Mouse (Mus musculus) hindbrain, postnatal 0 days (tissue): ENCODE data around the gene Nxph4. TPM values are rescaled to one million over a fixed set of nuclear protein-coding genes. Genes with fewer than 3 reads are reported as not detected.

Experiments used
- ATAC-seq: fragments of 200-750 bp; cut with Nextera tagmentation; 2 replicates; pipeline ENCODE4 v1.8.0; 2017; ENCODE audit warnings: mild to moderate bottlenecking, moderate TSS enrichment, moderate library complexity
- DNase-seq: peaks from one replicate; pipeline ENCODE4 v3.0.0-alpha.2; 2015; ENCODE audit warnings: low spot score
- H3K27ac ChIP-seq: fragments of 300-500 bp; sonication (generic); 2 replicates; pipeline ENCODE4 v1.5.1; 2014; ENCODE audit warnings: mild to moderate bottlenecking
- H3K27me3 ChIP-seq: fragments of 300-500 bp; sonication (generic); 2 replicates; pipeline ENCODE4 v1.6.1; 2014; ENCODE audit warnings: low read length, mixed read lengths; ENCODE audit not compliant: insufficient read depth
- H3K36me3 ChIP-seq: fragments of 300-500 bp; sonication (generic); 2 replicates; pipeline ENCODE4 v1.6.1; 2014; ENCODE audit warnings: low read length, mixed read lengths; ENCODE audit not compliant: insufficient read depth
- H3K4me1 ChIP-seq: fragments of 300-500 bp; sonication (generic); 2 replicates; pipeline ENCODE4 v1.6.1; 2014; ENCODE audit warnings: antibody characterized with exemption, low read length, mixed read lengths; ENCODE audit not compliant: insufficient read depth
- H3K4me2 ChIP-seq: fragments of 300-500 bp; sonication (generic); 2 replicates; pipeline ENCODE4 v1.6.1; 2014; ENCODE audit warnings: low read depth, mild to moderate bottlenecking, low read length, moderate library complexity, mixed read lengths
- H3K4me3 ChIP-seq: fragments of 300-500 bp; sonication (generic); 2 replicates; pipeline ENCODE4 v1.5.1; 2014; ENCODE audit warnings: low read length
- H3K9ac ChIP-seq: fragments of 300-500 bp; sonication (generic); replicated peaks from 2 replicates; pipeline ENCODE4 v1.6.1; 2014; ENCODE audit warnings: mild to moderate bottlenecking, low read length, moderate library complexity, mixed read lengths
- H3K9me3 ChIP-seq: fragments of 300-500 bp; sonication (generic); 2 replicates; pipeline ENCODE4 v1.6.1; 2016; ENCODE audit warnings: low read length, mixed read lengths
- CTCF ChIP-seq: IDR thresholded peaks from 2 replicates; pipeline ENCODE4 v1.5.1; 2016; ENCODE audit warnings: antibody characterized with exemption, control low read depth, low read depth
- WGBS: fragments of 180-500 bp; shearing (Covaris S2); extraction: QIAGEN DNeasy Blood & Tissue Kit; methylation state at CpG from one replicate; pipeline ENCODE4 v1.1.7; 2014; 5-methylcytosine and 5-hydroxymethylcytosine counted together
- polyA plus RNA-seq: library from polyadenylated mRNA; unstranded; fragments of >200 nt; fragmentation: Nextera tagmentation; extraction: Ambion mirVana; gene quantifications from 2 replicates; pipeline ENCODE4 v1.2.1, GENCODE M21; 2015
- total RNA-seq: library from RNA; depleted of rRNA; stranded (reverse); fragments of >200 nt; gene quantifications from 2 replicates; pipeline ENCODE4 v1.2.3, GENCODE M21; 2014

Nxph4 gene
- total and polyA plus RNA-seq, 2 experiments from 2014 or later = 26.0 to 146 TPM

- peak; percentile 86 for DNase-seq
Measured at GRCm38 (mm10) chr10:127536586-127537314, 2.4 kb upstream of the Nxph4 start.

GRCm38 (mm10) chr10:127534929-127535384 lies 598 bp upstream of the Nxph4 start:
- no peak for TF ChIP-seq CTCF
- Histone ChIP-seq H3K4me3 (peak overlapping the region; percentile 52), H3K4me2 (peak overlapping the region; percentile 85), H3K27me3 (peaks cover under 1% of the 10 kb centered on the region; the same call in 1 of the 2 replicates), H3K9me3 (no peaks in the 10 kb centered on the region), H3K4me1 (peaks cover 33% of the 10 kb centered on the region), H3K36me3 (peaks cover 12% of the 10 kb centered on the region), H3K27ac (peak overlapping the region; percentile 54; the same call in 1 of the 2 replicates), H3K9ac (peak overlapping the region; percentile 64)
- WGBS = 3% methylated on average over 27 of the region's 30 CpGs
- no peak for DNase-seq
- ATAC-seq = no peak; the same call in 1 of the 2 replicates

More at GRCm38 (mm10) chr10:127536586-127537314, 2.4 kb upstream of the Nxph4 start:
- ATAC-seq = peak; percentile 46; the same call in 1 of the 2 replicates
- H3K27me3 ChIP-seq = no peaks in the 10 kb centered on the region
- no peak overlapping the region; the same call in 1 of the 2 replicates for H3K27ac ChIP-seq
- H3K4me2 ChIP-seq = no peak overlapping the region
- H3K9ac ChIP-seq = no peak overlapping the region
- no peak overlapping the region for H3K4me3 ChIP-seq
- H3K9me3 ChIP-seq = no peaks in the 10 kb centered on the region
- 9% methylated on average over 8 of the region's 8 CpGs for WGBS
- H3K36me3 ChIP-seq = peaks cover 25% of the 10 kb centered on the region
- peaks cover 30% of the 10 kb centered on the region for H3K4me1 ChIP-seq
- peak; percentile 74 for TF ChIP-seq CTCF

- WGBS = 8% methylated on average over 4 of the region's 4 CpGs
- Histone ChIP-seq H3K4me2 (peak overlapping the region; percentile 85), H3K9me3 (no peaks in the 10 kb centered on the region), H3K4me1 (peaks cover 31% of the 10 kb centered on the region), H3K4me3 (peak overlapping the region; percentile 25), H3K27ac (peak overlapping the region; percentile 60; the same call in 1 of the 2 replicates), H3K9ac (peak overlapping the region; percentile 43; the same call in 1 of the 2 replicates), H3K27me3 (peaks cover 7% of the 10 kb centered on the region; the same call in 1 of the 2 replicates), H3K36me3 (no peaks in the 10 kb centered on the region)
- TF ChIP-seq CTCF = no peak
- ATAC-seq = no peak
- DNase-seq = no peak
Measured at GRCm38 (mm10) chr10:127531548-127531947, 2.8 kb downstream of the Nxph4 start.

- H3K9ac ChIP-seq = peak overlapping the region; percentile 43
- peaks cover 32% of the 10 kb centered on the region for H3K4me1 ChIP-seq
- no peaks in the 10 kb centered on the region for H3K9me3 ChIP-seq
- H3K36me3 ChIP-seq = no peaks in the 10 kb centered on the region
- ATAC-seq = no peak
- DNase-seq = no peak
- TF ChIP-seq CTCF = no peak
- peak overlapping the region; percentile 25 for H3K4me3 ChIP-seq
- 2% methylated on average over 22 of the region's 25 CpGs for WGBS
- peak overlapping the region; percentile 85 for H3K4me2 ChIP-seq
- H3K27me3 ChIP-seq = peaks cover 7% of the 10 kb centered on the region; the same call in 1 of the 2 replicates
- H3K27ac ChIP-seq = peak overlapping the region; percentile 60; the same call in 1 of the 2 replicates
Measured at GRCm38 (mm10) chr10:127530945-127531344, 3.4 kb downstream of the Nxph4 start.

- TF ChIP-seq CTCF = no peak
- ATAC-seq (peak; percentile 16; the same call in 1 of the 2 replicates), DNase-seq (peak; percentile 41)
- H3K9ac ChIP-seq = 0 out of 2 replicates have a peak overlapping the region, but pooled peaks have one; percentile 4
- H3K4me3 ChIP-seq = no peak overlapping the region
- no peaks in the 10 kb centered on the region for H3K9me3 ChIP-seq
- H3K27me3 ChIP-seq = peaks cover 11% of the 10 kb centered on the region; the same call in 1 of the 2 replicates
- H3K36me3 ChIP-seq = no peaks in the 10 kb centered on the region
- 0 out of 2 replicates have a peak overlapping the region, but pooled peaks have one; percentile 45 for H3K27ac ChIP-seq
- H3K4me2 ChIP-seq = peak overlapping the region; percentile 11
- H3K4me1 ChIP-seq = peaks cover 13% of the 10 kb centered on the region
- 14% methylated on average over 17 of the region's 17 CpGs for WGBS
Measured at GRCm38 (mm10) chr10:127527481-127527880, 6.9 kb downstream of the Nxph4 start.

- no peak overlapping the region for H3K9ac ChIP-seq
- peak overlapping the region; percentile 44 for H3K4me2 ChIP-seq
- H3K4me3 ChIP-seq = peak overlapping the region; percentile 19
- peaks cover 11% of the 10 kb centered on the region; the same call in 1 of the 2 replicates for H3K27me3 ChIP-seq
- peaks cover 13% of the 10 kb centered on the region for H3K4me1 ChIP-seq
- TF ChIP-seq CTCF = peak; percentile 49
- H3K27ac ChIP-seq = no peak overlapping the region
- H3K9me3 ChIP-seq = no peaks in the 10 kb centered on the region
- ATAC-seq = peak; percentile 72
- no peaks in the 10 kb centered on the region for H3K36me3 ChIP-seq
- WGBS = 4% methylated on average over 25 of the region's 26 CpGs
- DNase-seq = peak; percentile 79
Measured at GRCm38 (mm10) chr10:127526681-127527080, 7.7 kb downstream of the Nxph4 start.
